ENCODE assay signal across 18 mouse cellular contexts in the genomic region with DNA sequence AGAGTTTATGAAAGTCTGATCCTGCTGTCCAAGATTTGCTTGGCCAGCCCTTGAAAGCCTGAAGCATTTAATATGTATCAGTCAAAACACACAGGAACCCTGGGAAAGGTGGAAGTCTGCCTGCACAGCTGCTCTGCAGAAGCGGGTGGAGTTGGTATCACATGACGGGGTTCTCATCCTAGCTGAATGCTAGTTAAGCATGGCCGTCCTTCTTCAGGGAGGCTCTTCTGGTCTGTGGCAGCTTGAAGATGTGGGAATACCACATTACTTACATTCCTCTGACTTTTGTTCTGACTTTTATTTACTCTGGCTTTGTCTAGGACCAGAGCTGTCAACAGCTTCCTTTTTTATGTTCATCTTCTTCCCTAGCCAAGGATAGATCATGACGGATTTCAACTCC.
DNase-seq lines count a peak whose midpoint lies in the region; ATAC-seq lines count a peak whose summit lies in the region.
"Had no signal": no experiment of that assay in that cellular context is flagged by ENCODE, and none has a peak within 500 bp of the region (broad histone marks: within the 10 kb centered on the region; RNA-seq: fewer than 3 reads in every experiment).

No protein-coding gene starts in this region.

- H3K4me1 ChIP-seq in embryonic facial prominence, embryonic 14.5 days (ENCODE audit: control insufficient read depth, insufficient read depth, low read length), result peaks cover 23% of the 10 kb centered on the region
- 0 out of 2 replicates have a peak, but pooled peaks cover 5% of the 10 kb centered on the region for H3K4me1 ChIP-seq in midbrain, embryonic 16.5 days (ENCODE audit: control insufficient read depth, insufficient read depth, low read length)
- H3K4me1 ChIP-seq: stomach, embryonic 15.5 days had no signal

- no peaks in the 10 kb centered on the region for H3K27me3 ChIP-seq in embryonic facial prominence, embryonic 14.5 days (replicated peaks; ENCODE audit: control insufficient read depth, insufficient read depth, low read length)
- H3K27me3 ChIP-seq in midbrain, embryonic 16.5 days (ENCODE audit: control insufficient read depth, insufficient read depth, low read depth, low read length), result no peaks in the 10 kb centered on the region
- H3K27me3 ChIP-seq: stomach, embryonic 15.5 days had no signal

- H3K36me3 ChIP-seq in embryonic facial prominence, embryonic 14.5 days (ENCODE audit: control insufficient read depth, insufficient read depth, low read length), result no peaks in the 10 kb centered on the region
- H3K36me3 ChIP-seq in midbrain, embryonic 16.5 days (ENCODE audit: control insufficient read depth, insufficient read depth, low read length), result no peaks in the 10 kb centered on the region
- H3K36me3 ChIP-seq: embryonic facial prominence, embryonic 13.5 days; hindbrain, embryonic 10.5 days; midbrain, embryonic 10.5 days; stomach, embryonic 15.5 days had no signal

- no peak overlapping the region for H3K9ac ChIP-seq in embryonic facial prominence, embryonic 14.5 days (ENCODE audit: low read depth, low read length)
- no peak overlapping the region for H3K9ac ChIP-seq in midbrain, embryonic 16.5 days (ENCODE audit: low read depth, low read length)
- H3K9ac ChIP-seq: embryonic facial prominence, embryonic 13.5 days; liver, embryonic 14.5 days; stomach, embryonic 15.5 days had no signal

- H3K4me3 ChIP-seq in embryonic facial prominence, embryonic 14.5 days (ENCODE audit: low read depth, low read length), result no peak overlapping the region
- no peak overlapping the region for H3K4me3 ChIP-seq in midbrain, embryonic 16.5 days (ENCODE audit: low read depth, low read length)
- H3K4me3 ChIP-seq: embryonic facial prominence, embryonic 13.5 days; hindbrain, embryonic 10.5 days; midbrain, embryonic 10.5 days; stomach, embryonic 15.5 days had no signal

- peak; percentile 16 for DNase-seq in heart, adult 8-10 months (ENCODE audit: low spot score)
- no peak for DNase-seq in heart, postnatal 4 days
- DNase-seq in ES-CJ7 (ENCODE audit: low read depth, low spot score), result peak; percentile 14
- peak; percentile 88 for DNase-seq in embryonic facial prominence, embryonic 14.5 days (ENCODE audit: low spot score)
- peak; percentile 61 for DNase-seq in gastrocnemius, postnatal 25 days
- no peak for DNase-seq in layer of hippocampus, postnatal 36 days
- no peak for DNase-seq in T-cell, adult 2 months (ENCODE audit: low spot score)
- DNase-seq: cerebellum, postnatal 36 days; left cerebral cortex, postnatal 4 days; retina, postnatal 1 day; spleen, adult 18-20 months had no signal

- H3K9me3 ChIP-seq in embryonic facial prominence, embryonic 14.5 days (ENCODE audit: control insufficient read depth, low read length), result no peaks in the 10 kb centered on the region
- H3K9me3 ChIP-seq in midbrain, embryonic 16.5 days (replicated peaks; ENCODE audit: control insufficient read depth, low read length, poor library complexity, severe bottlenecking), result no peaks in the 10 kb centered on the region
- H3K9me3 ChIP-seq: embryonic facial prominence, embryonic 13.5 days; hindbrain, embryonic 10.5 days; midbrain, embryonic 10.5 days; stomach, embryonic 15.5 days had no signal

- peak; percentile 70 for ATAC-seq in embryonic facial prominence, embryonic 14.5 days (ENCODE audit: low read depth)
- ATAC-seq in midbrain, embryonic 16.5 days, result no peak
- ATAC-seq: forebrain, embryonic 14.5 days had no signal

- 0 out of 2 replicates have a peak overlapping the region, but pooled peaks have one; percentile 5 for H3K27ac ChIP-seq in embryonic facial prominence, embryonic 14.5 days (replicated peaks; ENCODE audit: low read depth, low read length)
- no peak overlapping the region for H3K27ac ChIP-seq in midbrain, embryonic 16.5 days (ENCODE audit: low read length)
- H3K27ac ChIP-seq: hindbrain, embryonic 10.5 days; liver, embryonic 14.5 days; midbrain, embryonic 10.5 days; stomach, embryonic 15.5 days had no signal

- 34% methylated on average over 4 of the region's 4 CpGs for WGBS in embryonic facial prominence, embryonic 14.5 days
- 74% methylated on average over 4 of the region's 4 CpGs for WGBS in midbrain, embryonic 16.5 days

- H3K4me2 ChIP-seq in embryonic facial prominence, embryonic 14.5 days (ENCODE audit: low read depth, low read length), result no peak overlapping the region
- H3K4me2 ChIP-seq in midbrain, embryonic 16.5 days (ENCODE audit: low read length), result no peak overlapping the region
- H3K4me2 ChIP-seq: embryonic facial prominence, embryonic 13.5 days; stomach, embryonic 15.5 days had no signal

Comparison
In these comparisons a context has a peak if more than half of its experiments do, and no peak if none do; other contexts are left out.
1. DNase-seq: peak in heart, adult 8-10 months (single experiment), ES-CJ7 (single experiment), embryonic facial prominence, embryonic 14.5 days (single experiment) and gastrocnemius, postnatal 25 days (single experiment); none in heart, postnatal 4 days (single experiment), layer of hippocampus, postnatal 36 days (0 of 2) and T-cell, adult 2 months (single experiment).